Mouse (Mus musculus): ENCODE results near the gene Yap1. TPM values are rescaled to one million over a fixed set of nuclear protein-coding genes. Genes with fewer than 3 reads are reported as not detected.

Gene Yap1
- 10.1 and 12.8 TPM in 2 replicates for polyA plus RNA-seq (2012; rRNA removed)

DNA sequence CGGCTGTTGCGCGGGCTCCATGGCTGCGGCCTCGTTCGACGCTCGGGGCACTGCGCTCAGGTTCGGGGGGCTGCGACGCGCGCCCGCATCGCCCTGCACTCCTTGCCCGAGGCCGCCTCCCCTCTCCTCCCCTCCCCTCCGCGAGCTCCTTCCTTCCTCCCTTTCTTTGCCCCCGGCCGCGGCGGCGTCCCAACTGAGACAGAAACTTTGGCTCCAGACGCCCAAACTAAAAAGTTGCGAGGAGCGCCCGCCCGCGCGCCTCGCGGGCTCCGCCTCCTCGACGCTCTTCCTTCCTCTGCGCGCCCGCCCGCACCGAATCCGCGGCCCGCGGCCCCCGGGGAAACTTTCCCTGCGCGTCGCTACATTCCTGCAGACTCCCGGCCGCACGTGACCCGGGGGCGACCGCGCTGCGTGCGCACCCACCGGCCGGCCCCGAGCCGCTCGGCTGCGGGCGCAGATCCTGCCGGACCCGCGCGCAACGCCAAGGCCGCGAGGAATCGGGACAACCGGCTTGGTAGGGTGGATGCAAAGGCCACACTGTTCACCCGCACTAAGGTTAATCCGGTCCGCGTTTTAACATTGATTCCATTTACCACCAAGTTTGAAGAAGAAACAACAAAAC, at the start of gene Yap1:
Yap1 (minus strand) TSS at position 227 of the 622 bp plus-strand sequence.
- Histone ChIP-seq H3K4me3 (ENCODE audit: extremely low read depth, insufficient read depth, insufficient read length) (peak within 1 kb of the TSS; percentile 52), H3K27me3 (ENCODE audit: control insufficient read depth, insufficient read depth, low read length) (peaks cover 25% of the 10 kb centered on the region), H3K27ac (ENCODE audit: insufficient read depth, low read length) (peak within 1 kb of the TSS; percentile 41; the same call in 1 of the 2 replicates), H3K4me1 (ENCODE audit: control insufficient read depth, insufficient read depth, insufficient read length) (peaks cover 11% of the 10 kb centered on the region), H3K36me3 (ENCODE audit: control insufficient read depth, insufficient read depth, low read length) (no peaks in the 10 kb centered on the region)
- TF ChIP-seq POLR2A (IDR thresholded peaks at IDR 0.05; ENCODE audit: low read depth, low read length) (no peak), CTCF (IDR thresholded peaks at IDR 0.05; ENCODE audit: extremely low read depth, insufficient read depth, insufficient read length, insufficient replicate concordance) (no peak)
- WGBS, result 2% methylated on average over 75 of the region's 79 CpGs
- DNase-seq (ENCODE audit: low read depth in 1 of 2, low spot score in 2 of 2), result peak in 1 of 2 experiments; percentile 38

DNA sequence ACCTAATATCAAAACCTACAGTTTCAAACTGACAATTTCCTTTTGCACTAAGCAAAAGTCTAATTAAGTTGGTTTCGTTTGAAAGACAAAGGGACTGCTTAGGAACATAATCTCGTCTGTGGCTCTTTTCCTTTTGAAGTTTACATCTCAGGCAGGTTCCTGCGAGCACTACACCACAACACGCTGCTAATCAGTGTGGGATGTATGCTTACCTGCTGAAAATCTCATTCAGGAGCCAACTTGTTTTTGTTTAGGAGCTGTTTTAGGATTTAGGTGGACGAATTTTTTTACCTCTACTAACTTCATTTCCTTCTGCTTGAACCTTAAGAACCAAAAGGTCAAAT, 38.6 kb upstream of the Yap1 start:
- DNase-seq (ENCODE audit: low read depth in 1 of 2, low spot score in 2 of 2), result no peak
- Histone ChIP-seq H3K27ac (ENCODE audit: insufficient read depth, low read length) (no peak overlapping the region), H3K4me1 (ENCODE audit: control insufficient read depth, insufficient read depth, insufficient read length) (peaks cover 5% of the 10 kb centered on the region; the same call in 1 of the 2 replicates), H3K36me3 (ENCODE audit: control insufficient read depth, insufficient read depth, low read length) (no peaks in the 10 kb centered on the region), H3K4me3 (ENCODE audit: extremely low read depth, insufficient read depth, insufficient read length) (peak overlapping the region; percentile 70), H3K27me3 (ENCODE audit: control insufficient read depth, insufficient read depth, low read length) (no peaks in the 10 kb centered on the region)
- TF ChIP-seq CTCF (IDR thresholded peaks at IDR 0.05; ENCODE audit: extremely low read depth, insufficient read depth, insufficient read length, insufficient replicate concordance) (no peak), POLR2A (IDR thresholded peaks at IDR 0.05; ENCODE audit: low read depth, low read length) (no peak)
- WGBS, result 12% methylated on average over 5 of the region's 5 CpGs

DNA sequence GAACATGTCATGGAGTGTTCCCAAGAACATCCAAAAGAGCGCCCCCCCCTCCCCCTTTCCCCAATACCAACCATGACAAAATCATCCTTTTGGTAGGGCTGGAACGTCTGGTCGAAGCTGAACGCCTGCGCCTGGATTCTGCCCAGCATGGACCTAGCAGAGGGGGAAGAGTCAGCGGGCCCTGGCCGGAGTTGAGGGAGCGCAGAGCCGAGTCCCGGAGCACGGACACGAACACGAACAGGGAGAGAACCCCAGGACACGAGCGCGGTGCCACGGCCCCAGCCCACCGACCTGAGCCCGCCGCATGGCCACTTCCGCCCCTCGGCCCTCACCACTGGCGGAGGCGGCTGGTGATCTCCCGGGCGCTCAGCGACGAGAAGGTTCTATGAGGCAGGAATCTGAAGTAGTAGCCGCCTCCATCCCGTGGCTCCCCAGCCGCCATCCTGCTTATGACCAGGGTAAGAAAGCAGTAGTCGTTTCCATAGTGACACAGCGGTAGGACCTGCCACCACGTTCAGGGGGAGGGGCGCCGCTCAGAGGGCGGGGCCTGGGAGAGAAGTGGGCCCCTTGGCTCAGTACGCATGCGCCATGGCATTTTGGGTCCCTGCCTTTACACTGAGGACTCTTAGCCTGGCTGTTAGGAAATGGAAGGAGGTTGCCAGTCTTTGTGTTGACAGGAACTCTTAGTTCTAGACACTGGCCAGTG, 38.1 kb upstream of the Yap1 start, which contains the start of gene Cfap300:
Cfap300 (minus strand) TSS at position 486 of the 706 bp plus-strand sequence.
- WGBS, result 2% methylated on average over 39 of the region's 39 CpGs
- Histone ChIP-seq H3K36me3 (ENCODE audit: control insufficient read depth, insufficient read depth, low read length) (no peaks in the 10 kb centered on the region), H3K4me3 (ENCODE audit: extremely low read depth, insufficient read depth, insufficient read length) (peak within 1 kb of the TSS; percentile 70), H3K27ac (ENCODE audit: insufficient read depth, low read length) (no peak within 1 kb of the TSS), H3K4me1 (ENCODE audit: control insufficient read depth, insufficient read depth, insufficient read length) (peaks cover 5% of the 10 kb centered on the region; the same call in 1 of the 2 replicates), H3K27me3 (ENCODE audit: control insufficient read depth, insufficient read depth, low read length) (no peaks in the 10 kb centered on the region)
- no peak for TF ChIP-seq CTCF (IDR thresholded peaks at IDR 0.05; ENCODE audit: extremely low read depth, insufficient read depth, insufficient read length, insufficient replicate concordance)
- TF ChIP-seq POLR2A (IDR thresholded peaks at IDR 0.05; ENCODE audit: low read depth, low read length), result no peak
- DNase-seq (ENCODE audit: low read depth in 1 of 2, low spot score in 2 of 2), result peak; percentile 54 to 74

DNA sequence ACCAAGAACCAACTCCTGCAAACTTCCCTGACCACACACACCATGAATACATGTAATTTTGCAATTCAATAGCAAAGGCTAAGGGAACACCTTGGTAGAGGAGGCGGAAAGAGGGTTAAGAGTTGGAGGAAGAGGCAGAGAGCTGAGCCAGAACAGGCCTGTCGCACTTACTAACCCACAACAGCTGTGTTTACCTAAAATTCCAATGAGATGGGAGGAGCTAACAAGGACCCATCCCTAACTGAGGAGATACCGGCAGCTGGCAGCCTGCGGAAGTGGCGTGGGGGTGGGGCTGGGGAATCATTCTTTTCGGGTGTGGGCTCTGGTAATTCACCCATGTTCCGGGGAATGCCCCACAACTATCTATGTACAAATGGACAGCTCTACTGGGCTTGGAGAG, 31.1 kb upstream of the Yap1 start:
- H3K27ac ChIP-seq (ENCODE audit: insufficient read depth, low read length), result no peak overlapping the region
- DNase-seq (ENCODE audit: low read depth in 1 of 2, low spot score in 2 of 2), result no peak
- 51% methylated on average over 7 of the region's 7 CpGs for WGBS
- H3K4me1 ChIP-seq (ENCODE audit: control insufficient read depth, insufficient read depth, insufficient read length), result no peaks in the 10 kb centered on the region
- no peak for TF ChIP-seq POLR2A (IDR thresholded peaks at IDR 0.05; ENCODE audit: low read depth, low read length)
- TF ChIP-seq CTCF (IDR thresholded peaks at IDR 0.05; ENCODE audit: extremely low read depth, insufficient read depth, insufficient read length, insufficient replicate concordance), result no peak
- H3K4me3 ChIP-seq (ENCODE audit: extremely low read depth, insufficient read depth, insufficient read length), result no peak overlapping the region
- H3K36me3 ChIP-seq (ENCODE audit: control insufficient read depth, insufficient read depth, low read length), result no peaks in the 10 kb centered on the region
- no peaks in the 10 kb centered on the region; the same call in 1 of the 2 replicates for H3K27me3 ChIP-seq (ENCODE audit: control insufficient read depth, insufficient read depth, low read length)

DNA sequence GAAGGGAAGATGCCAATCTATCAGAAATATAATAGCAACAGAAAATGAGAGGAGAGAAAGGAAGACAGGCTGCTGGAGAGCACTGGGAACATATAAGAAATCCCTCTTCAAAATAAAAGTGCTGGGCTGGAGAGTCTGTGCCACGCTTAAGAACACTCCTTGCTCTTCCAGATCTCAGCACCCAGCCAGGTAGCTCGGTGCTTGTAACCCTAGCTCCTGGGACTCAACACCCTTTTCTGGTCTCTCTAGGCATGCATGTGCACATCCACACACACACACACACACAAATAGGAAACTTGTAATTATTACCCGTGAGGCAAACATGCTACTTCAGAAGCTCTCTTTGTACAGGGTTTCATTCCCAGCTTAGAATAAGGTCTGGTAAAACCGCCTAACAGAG, 30.7 kb upstream of the Yap1 start:
- 72% methylated on average over 4 of the region's 4 CpGs for WGBS
- TF ChIP-seq POLR2A (IDR thresholded peaks at IDR 0.05; ENCODE audit: low read depth, low read length) (no peak), CTCF (IDR thresholded peaks at IDR 0.05; ENCODE audit: extremely low read depth, insufficient read depth, insufficient read length, insufficient replicate concordance) (no peak)
- Histone ChIP-seq H3K4me1 (ENCODE audit: control insufficient read depth, insufficient read depth, insufficient read length) (no peaks in the 10 kb centered on the region), H3K4me3 (ENCODE audit: extremely low read depth, insufficient read depth, insufficient read length) (no peak overlapping the region), H3K27ac (ENCODE audit: insufficient read depth, low read length) (no peak overlapping the region), H3K36me3 (ENCODE audit: control insufficient read depth, insufficient read depth, low read length) (no peaks in the 10 kb centered on the region), H3K27me3 (ENCODE audit: control insufficient read depth, insufficient read depth, low read length) (no peaks in the 10 kb centered on the region; the same call in 1 of the 2 replicates)
- no peak for DNase-seq (ENCODE audit: low read depth in 1 of 2, low spot score in 2 of 2)

DNA sequence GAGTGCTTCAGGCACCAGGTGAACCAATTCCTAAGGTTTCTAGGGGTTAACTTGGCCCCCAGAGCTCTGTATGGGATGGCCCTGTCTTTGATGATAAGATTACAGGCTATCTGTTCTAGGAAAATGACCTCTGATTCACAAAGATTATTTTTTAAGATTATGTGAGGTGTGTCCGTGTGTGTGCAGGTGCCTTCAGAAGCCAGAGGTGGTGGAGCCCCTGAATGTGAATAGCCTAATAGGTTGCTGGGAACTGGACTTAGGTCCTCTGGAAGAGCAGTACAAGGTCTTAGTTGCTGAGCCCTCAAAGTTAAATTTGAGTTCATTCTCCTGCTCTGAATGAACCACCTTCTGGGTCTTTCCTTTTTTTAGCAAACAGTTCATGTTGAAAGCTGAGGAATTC, 29.7 kb upstream of the Yap1 start:
- Histone ChIP-seq H3K4me1 (ENCODE audit: control insufficient read depth, insufficient read depth, insufficient read length) (no peaks in the 10 kb centered on the region), H3K27ac (ENCODE audit: insufficient read depth, low read length) (no peak overlapping the region), H3K4me3 (ENCODE audit: extremely low read depth, insufficient read depth, insufficient read length) (no peak overlapping the region), H3K27me3 (ENCODE audit: control insufficient read depth, insufficient read depth, low read length) (no peaks in the 10 kb centered on the region; the same call in 1 of the 2 replicates), H3K36me3 (ENCODE audit: control insufficient read depth, insufficient read depth, low read length) (no peaks in the 10 kb centered on the region)
- no peak for TF ChIP-seq POLR2A (IDR thresholded peaks at IDR 0.05; ENCODE audit: low read depth, low read length)
- no peak for TF ChIP-seq CTCF (IDR thresholded peaks at IDR 0.05; ENCODE audit: extremely low read depth, insufficient read depth, insufficient read length, insufficient replicate concordance)
- DNase-seq (ENCODE audit: low read depth in 1 of 2, low spot score in 2 of 2), result no peak
- 78% methylated on average over 1 of the region's 1 CpGs for WGBS

DNA sequence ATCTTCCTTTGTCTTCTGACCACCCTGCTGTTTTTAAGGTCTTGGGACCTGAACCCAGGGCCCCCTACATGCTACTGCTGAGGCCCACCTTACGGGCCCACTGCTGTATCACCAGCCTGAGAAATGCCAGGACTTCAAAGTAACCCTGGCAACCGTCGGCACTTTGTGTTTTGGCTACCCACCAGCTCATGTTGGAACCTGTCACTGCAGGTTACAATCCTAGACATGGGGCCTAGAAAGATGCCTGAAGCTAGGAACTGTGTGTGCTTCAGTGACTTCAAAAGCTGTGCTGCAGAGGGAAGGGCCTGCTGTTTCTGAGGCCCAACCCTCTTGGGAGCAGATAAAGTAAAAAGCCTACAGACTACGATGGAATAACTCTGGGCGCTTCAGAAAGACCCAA, 28.5 kb upstream of the Yap1 start:
- Histone ChIP-seq H3K4me3 (ENCODE audit: extremely low read depth, insufficient read depth, insufficient read length) (no peak overlapping the region), H3K36me3 (ENCODE audit: control insufficient read depth, insufficient read depth, low read length) (no peaks in the 10 kb centered on the region), H3K27me3 (ENCODE audit: control insufficient read depth, insufficient read depth, low read length) (no peaks in the 10 kb centered on the region; the same call in 1 of the 2 replicates), H3K4me1 (ENCODE audit: control insufficient read depth, insufficient read depth, insufficient read length) (no peaks in the 10 kb centered on the region), H3K27ac (ENCODE audit: insufficient read depth, low read length) (no peak overlapping the region)
- no peak for DNase-seq (ENCODE audit: low read depth in 1 of 2, low spot score in 2 of 2)
- WGBS, result 87% methylated on average over 5 of the region's 5 CpGs
- TF ChIP-seq CTCF (IDR thresholded peaks at IDR 0.05; ENCODE audit: extremely low read depth, insufficient read depth, insufficient read length, insufficient replicate concordance) (no peak), POLR2A (IDR thresholded peaks at IDR 0.05; ENCODE audit: low read depth, low read length) (no peak)
